Mouse (Mus musculus) embryonic fibroblast, embryonic 13.5 days (primary cell): ENCODE measurements at regions not wholly inside any gene's neighbourhood (a gene's known extent, or its start where the extent isn't known, plus 50 kb on each side); places are given as distances from the start of the nearest gene placed in this dataset.

Experiments
- CTCF ChIP-seq: IDR thresholded peaks from 2 replicates; pipeline ENCODE4 v1.5.1; 2011; ENCODE audit warnings: mild to moderate bottlenecking, control low read depth, low read length, moderate library complexity, borderline replicate concordance; ENCODE audit not compliant: insufficient read depth
- POLR2A ChIP-seq: IDR thresholded peaks from 2 replicates; pipeline ENCODE4 v1.6.1; 2011; ENCODE audit warnings: low read depth, mild to moderate bottlenecking, control low read depth, low read length, moderate library complexity

DNA sequence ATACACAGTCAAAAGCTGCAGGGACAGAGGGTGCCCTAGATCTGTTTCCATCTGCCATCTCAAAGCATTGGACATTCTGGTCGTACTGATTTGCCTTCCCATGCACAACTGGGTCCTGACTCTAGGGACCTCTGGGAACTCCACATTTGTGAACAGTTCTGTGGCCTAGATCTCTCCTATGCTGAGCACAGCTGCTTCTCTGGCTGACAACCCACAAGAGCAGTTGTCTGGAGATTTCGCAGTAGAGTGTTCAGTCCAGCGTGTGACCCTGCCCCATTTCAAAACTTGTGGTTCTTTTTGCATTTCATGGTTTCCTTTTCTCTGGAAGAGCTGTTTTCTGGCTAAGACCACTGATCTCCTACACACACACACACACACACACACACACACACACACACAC, 269.7 kb upstream of the Sulf2 start:
- TF ChIP-seq POLR2A (no peak), CTCF (no peak)
